Mouse (Mus musculus) MEL (cell line): ENCODE data around the gene A1bg. TPM values are rescaled to one million over a fixed set of nuclear protein-coding genes. Genes with fewer than 3 reads are reported as not detected.

Experiments
- DNase-seq: peaks from one replicate; pipeline ENCODE4 v3.0.0; 2011; ENCODE audit warnings: low read depth, low spot score
- H3K27ac ChIP-seq: 2 replicates; pipeline ENCODE4 v1.5.1; 2012; ENCODE audit warnings: low read depth, mild to moderate bottlenecking, control low read depth, low read length, moderate library complexity; ENCODE audit not compliant: control insufficient read depth
- H3K27me3 ChIP-seq, 2 experiments: fragments of 150-350 bp in 1 of 2; sonication (generic) in 1 of 2; 2 replicates each; pipeline ENCODE4 v1.6.1; 2012; ENCODE audit warnings: low read length in 2 of 2, mild to moderate bottlenecking in 2 of 2, improper control_type of control experiment in 1 of 2, moderate library complexity in 1 of 2; ENCODE audit not compliant: insufficient read depth in 2 of 2, control insufficient read depth in 1 of 2
- H3K36me3 ChIP-seq, 2 experiments: 2 replicates each; pipeline ENCODE4 v1.6.1; 2012 to 2014; ENCODE audit warnings: low read length in 2 of 2, improper control_type of control experiment in 1 of 2, inconsistent platforms in 1 of 2, mild to moderate bottlenecking in 1 of 2; ENCODE audit not compliant: insufficient read depth in 2 of 2, control insufficient read depth in 1 of 2
- H3K4me1 ChIP-seq, 2 experiments: fragments of 150-350 bp in 1 of 2; sonication (generic) in 1 of 2; 2 replicates each; pipeline ENCODE4 v1.6.1; 2012; ENCODE audit warnings: low read length in 2 of 2, improper control_type of control experiment in 1 of 2, mild to moderate bottlenecking in 1 of 2; ENCODE audit not compliant: insufficient read depth in 2 of 2, control insufficient read depth in 1 of 2
- H3K4me3 ChIP-seq, 2 experiments: fragments of 150-350 bp in 1 of 2; sonication (generic) in 1 of 2; 2 replicates each; pipeline ENCODE4 v1.5.1; 2012; ENCODE audit warnings: low read depth in 2 of 2, low read length in 2 of 2, mild to moderate bottlenecking in 2 of 2, moderate library complexity in 2 of 2, control low read depth in 1 of 2, improper control_type of control experiment in 1 of 2; ENCODE audit not compliant: control insufficient read depth in 1 of 2, insufficient read depth in 1 of 2
- H3K79me2 ChIP-seq: 2 replicates; pipeline ENCODE4 v1.6.1; 2012; ENCODE audit warnings: mild to moderate bottlenecking, low read length, moderate library complexity; ENCODE audit not compliant: control insufficient read depth, poor library complexity, insufficient read depth
- H3K9ac ChIP-seq: 2 replicates; pipeline ENCODE4 v1.6.1; 2012; ENCODE audit warnings: low read depth, mild to moderate bottlenecking, control low read depth, low read length, moderate library complexity; ENCODE audit not compliant: control insufficient read depth, poor library complexity, severe bottlenecking
- H3K9me3 ChIP-seq: fragments of 150-350 bp; sonication (generic); replicated peaks from 2 replicates; pipeline ENCODE4 v1.6.1; 2012; ENCODE audit warnings: mild to moderate bottlenecking, low read length, improper control_type of control experiment, moderate library complexity; ENCODE audit not compliant: insufficient read depth
- CHD1 ChIP-seq: IDR thresholded peaks from 2 replicates; pipeline ENCODE4 v1.6.1; 2012; ENCODE audit warnings: low read depth, mild to moderate bottlenecking, inconsistent platforms, low read length, improper control_type of control experiment
- CTCF ChIP-seq, 3 experiments: IDR thresholded peaks in 2 of 3; conservative IDR thresholded peaks in 1 of 3; 2 replicates each; pipeline ENCODE4 v1.5.1; 2011 to 2012; ENCODE audit warnings: low read length in 3 of 3, low read depth in 2 of 3, mild to moderate bottlenecking in 2 of 3, improper control_type of control experiment in 1 of 3, inconsistent platforms in 1 of 3, mixed read lengths in 1 of 3, moderate library complexity in 1 of 3; ENCODE audit not compliant: control insufficient read depth in 1 of 3, insufficient read depth in 1 of 3, poor library complexity in 1 of 3, severe bottlenecking in 1 of 3
- EP300 ChIP-seq, 2 experiments: IDR thresholded peaks; 2 replicates each; pipeline ENCODE4 v1.6.1; 2011; ENCODE audit warnings: improper control_type of control experiment in 2 of 2, low read length in 2 of 2, low read depth in 1 of 2, mild to moderate bottlenecking in 1 of 2
- ETS1 ChIP-seq: IDR thresholded peaks from 2 replicates; pipeline ENCODE4 v1.6.1; 2012; ENCODE audit warnings: low read depth, mild to moderate bottlenecking, inconsistent platforms, low read length, improper control_type of control experiment, moderate library complexity
- HCFC1 ChIP-seq: IDR thresholded peaks from 2 replicates; pipeline ENCODE4 v1.6.1; 2012; ENCODE audit warnings: low read depth, mild to moderate bottlenecking, inconsistent platforms, low read length, improper control_type of control experiment, moderate library complexity
- KAT2A ChIP-seq: conservative IDR thresholded peaks from 2 replicates; pipeline ENCODE4 v1.6.1; 2012; ENCODE audit warnings: low read depth, low read length, improper control_type of control experiment, inconsistent platforms
- MAZ ChIP-seq: IDR thresholded peaks from 2 replicates; pipeline ENCODE4 v1.6.1; 2012; ENCODE audit warnings: low read depth, mild to moderate bottlenecking, inconsistent platforms, low read length, improper control_type of control experiment
- MEF2A ChIP-seq: IDR thresholded peaks from 2 replicates; pipeline ENCODE4 v1.6.1; 2014; ENCODE audit warnings: low read depth, mild to moderate bottlenecking, inconsistent platforms, low read length, improper control_type of control experiment; ENCODE audit not compliant: poor library complexity, insufficient replicate concordance, severe bottlenecking; ENCODE audit errors: extremely low read depth
- NRF1 ChIP-seq: IDR thresholded peaks from 2 replicates; pipeline ENCODE4 v1.6.1; 2014; ENCODE audit warnings: low read depth, mild to moderate bottlenecking, inconsistent platforms, low read length, improper control_type of control experiment, moderate library complexity; ENCODE audit not compliant: poor library complexity, insufficient read depth, severe bottlenecking
- POLR2A ChIP-seq, 2 experiments: IDR thresholded peaks; 2 replicates each; pipeline ENCODE4 v1.6.1; 2011 to 2012; ENCODE audit warnings: low read length in 2 of 2, mild to moderate bottlenecking in 2 of 2, control low read depth in 1 of 2, improper control_type of control experiment in 1 of 2, low read depth in 1 of 2, moderate library complexity in 1 of 2; ENCODE audit not compliant: control insufficient read depth in 1 of 2, insufficient read depth in 1 of 2, poor library complexity in 1 of 2
- POLR2AphosphoS2 ChIP-seq: IDR thresholded peaks from 2 replicates; pipeline ENCODE4 v1.6.1; 2011; ENCODE audit warnings: low read length, improper control_type of control experiment
- TBP ChIP-seq: IDR thresholded peaks from 2 replicates; pipeline ENCODE4 v1.8.0; 2011; ENCODE audit warnings: low read depth, low read length, improper control_type of control experiment
- TCF12 ChIP-seq: IDR thresholded peaks from 2 replicates; pipeline ENCODE4 v1.6.1; 2014; ENCODE audit warnings: low read depth, mild to moderate bottlenecking, inconsistent platforms, low read length, improper control_type of control experiment, moderate library complexity
- USF2 ChIP-seq, 2 experiments: IDR thresholded peaks; 2 replicates each; pipeline ENCODE4 v1.6.1; 2011 to 2012; ENCODE audit warnings: improper control_type of control experiment in 2 of 2, low read length in 2 of 2, borderline replicate concordance in 1 of 2, inconsistent platforms in 1 of 2, low read depth in 1 of 2, mild to moderate bottlenecking in 1 of 2; ENCODE audit not compliant: insufficient read depth in 1 of 2
- polyA plus RNA-seq, 2 experiments: library from polyadenylated mRNA; stranded (reverse) in 1 of 2; unstranded in 1 of 2; fragments of >175 nt in 1 of 2; fragments of >200 nt in 1 of 2; gene quantifications; 2 replicates each; pipeline versions ENCODE4 v1.2.1 to v1.2.4; 2012; ENCODE audit warnings: low replicate concordance in 2 of 2, low read depth in 1 of 2; ENCODE audit not compliant: insufficient read length in 2 of 2, insufficient read depth in 1 of 2, missing spikeins in 1 of 2
- total RNA-seq: library from RNA; depleted of rRNA; stranded (reverse); fragments of 300-350 nt; gene quantifications from 2 replicates; pipeline ENCODE4 v1.2.3, GENCODE M21; 2012

Gene A1bg
- total and polyA plus RNA-seq, 3 experiments, result not detected

DNA sequence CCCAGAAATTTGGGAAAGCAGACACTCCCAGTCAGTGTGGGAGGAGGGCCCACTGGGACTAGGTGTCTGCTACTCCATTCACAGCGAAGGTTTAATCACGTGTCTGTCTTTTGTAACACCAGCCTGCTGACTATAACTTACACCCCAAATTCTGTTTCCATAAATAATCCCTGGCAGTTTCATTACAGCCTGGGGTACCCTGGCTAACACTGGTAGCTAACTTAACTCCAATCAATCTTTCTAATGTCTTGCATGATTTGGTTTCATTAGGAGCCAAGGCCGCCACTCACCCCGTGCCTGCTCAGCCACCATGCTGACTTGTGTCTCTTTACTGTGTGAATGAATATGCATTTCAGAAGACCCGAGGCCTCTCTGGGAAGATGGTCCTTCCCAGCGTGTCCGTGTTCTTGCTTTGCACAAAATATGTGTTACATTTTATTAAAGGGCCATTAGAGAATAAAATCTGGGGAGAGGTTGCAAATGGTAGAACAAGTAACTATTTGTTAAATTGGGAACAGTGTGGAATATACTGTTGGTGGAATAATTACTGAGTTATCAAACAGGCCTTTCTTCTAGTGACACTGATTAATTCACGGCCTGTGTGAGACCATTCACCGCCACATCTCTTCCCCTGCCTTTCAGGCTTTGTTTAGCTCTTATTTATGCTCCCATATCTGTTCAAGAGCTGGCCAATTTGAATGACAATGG, 45.2 kb upstream of the A1bg start:
- H3K27me3 ChIP-seq, result no peaks in the 10 kb centered on the region
- no peaks in the 10 kb centered on the region for H3K4me1 ChIP-seq
- no peaks in the 10 kb centered on the region for H3K9me3 ChIP-seq
- no peak overlapping the region for H3K9ac ChIP-seq
- no peaks in the 10 kb centered on the region for H3K79me2 ChIP-seq
- H3K27ac ChIP-seq, result no peak overlapping the region
- DNase-seq, result no peak
- H3K36me3 ChIP-seq, result no peaks in the 10 kb centered on the region
- TF ChIP-seq MEF2A (no peak), POLR2A (IDR thresholded peaks at IDR 0.05; ENCODE audit: control insufficient read depth in 1 of 2, insufficient read depth in 1 of 2, low read depth in 1 of 2, low read length in 2 of 2, poor library complexity in 1 of 2) (no peak), MAZ (no peak), TBP (no peak)
- TF ChIP-seq, all 39 proteins: peak for 0
- no peak overlapping the region for H3K4me3 ChIP-seq

- Histone ChIP-seq H3K4me3 (no peak overlapping the region), H3K27ac (no peak overlapping the region), H3K9ac (no peak overlapping the region), H3K36me3 (no peaks in the 10 kb centered on the region), H3K27me3 (no peaks in the 10 kb centered on the region), H3K79me2 (no peaks in the 10 kb centered on the region), H3K4me1 (no peaks in the 10 kb centered on the region), H3K9me3 (no peaks in the 10 kb centered on the region)
- TF ChIP-seq EP300 (IDR thresholded peaks at IDR 0.05; ENCODE audit: low read depth in 1 of 2, low read length in 2 of 2) (no peak), HCFC1 (no peak), ETS1 (no peak), NRF1 (no peak), KAT2A (no peak), CHD1 (no peak), CTCF (IDR thresholded peaks at IDR 0.05 in 2 of 3, conservative IDR thresholded peaks at IDR 0.05 in 1 of 3; ENCODE audit: control insufficient read depth in 1 of 3, insufficient read depth in 1 of 3, low read depth in 2 of 3, low read length in 3 of 3, poor library complexity in 1 of 3, severe bottlenecking in 1 of 3) (no peak), TCF12 (no peak), POLR2AphosphoS2 (no peak), USF2 (IDR thresholded peaks at IDR 0.05; ENCODE audit: borderline replicate concordance in 1 of 2, insufficient read depth in 1 of 2, low read depth in 1 of 2, low read length in 2 of 2) (no peak), MAZ (no peak)
- DNase-seq, result no peak
Observed at GRCm38 (mm10) chr15:60925686-60926085, 2.9 kb upstream of the A1bg start.
